Mouse (Mus musculus) midbrain, postnatal 0 days (tissue): ENCODE data around the gene Rcan2. TPM values are rescaled to one million over a fixed set of nuclear protein-coding genes. Genes with fewer than 3 reads are reported as not detected.

ENCODE experiments used
- ATAC-seq: fragments of 200-750 bp; cut with Nextera tagmentation; 2 replicates; pipeline ENCODE4 v1.8.0; 2017; ENCODE audit warnings: moderate number of reproducible peaks, mild to moderate bottlenecking, moderate TSS enrichment, moderate library complexity; ENCODE audit not compliant: low FRiP score
- DNase-seq: peaks from one replicate; pipeline ENCODE4 v3.0.0-alpha.2; 2015; ENCODE audit warnings: low spot score
- H3K27ac ChIP-seq: fragments of 300-500 bp; sonication (generic); 2 replicates; pipeline ENCODE4 v1.5.1; 2014; ENCODE audit warnings: low read depth, mild to moderate bottlenecking, low read length, mixed read lengths
- H3K27me3 ChIP-seq: fragments of 300-500 bp; sonication (generic); 2 replicates; pipeline ENCODE4 v1.6.1; 2014; ENCODE audit warnings: low read length, control low read depth, mixed read lengths; ENCODE audit not compliant: insufficient read depth
- H3K36me3 ChIP-seq: fragments of 300-500 bp; sonication (generic); 2 replicates; pipeline ENCODE4 v1.6.1; 2014; ENCODE audit warnings: low read length, control low read depth, mixed read lengths; ENCODE audit not compliant: insufficient read depth
- H3K4me1 ChIP-seq: fragments of 300-500 bp; sonication (generic); 2 replicates; pipeline ENCODE4 v1.6.1; 2014; ENCODE audit warnings: mild to moderate bottlenecking, control low read depth, antibody characterized with exemption, low read length, mixed read lengths; ENCODE audit not compliant: insufficient read depth
- H3K4me2 ChIP-seq: fragments of 300-500 bp; sonication (generic); 2 replicates; pipeline ENCODE4 v1.6.1; 2014; ENCODE audit warnings: low read depth, mild to moderate bottlenecking, low read length, mixed read lengths; ENCODE audit not compliant: poor library complexity, severe bottlenecking
- H3K4me3 ChIP-seq: fragments of 300-500 bp; sonication (generic); 2 replicates; pipeline ENCODE4 v1.5.1; 2014; ENCODE audit warnings: low read depth, mild to moderate bottlenecking, low read length, moderate library complexity
- H3K9ac ChIP-seq: fragments of 300-500 bp; sonication (generic); replicated peaks from 2 replicates; pipeline ENCODE4 v1.6.1; 2014; ENCODE audit warnings: mild to moderate bottlenecking, low read length, moderate library complexity, mixed read lengths; ENCODE audit not compliant: poor library complexity, severe bottlenecking
- H3K9me3 ChIP-seq: fragments of 300-500 bp; sonication (generic); 2 replicates; pipeline ENCODE4 v1.6.1; 2016; ENCODE audit warnings: low read length, control low read depth
- CTCF ChIP-seq: IDR thresholded peaks from 2 replicates; pipeline ENCODE4 v1.5.1; 2016; ENCODE audit warnings: antibody characterized with exemption, mild to moderate bottlenecking
- WGBS: fragments of 180-500 bp; shearing (Covaris S2); extraction: QIAGEN DNeasy Blood & Tissue Kit; methylation state at CpG from one replicate; pipeline ENCODE4 v1.1.7; 2014; 5-methylcytosine and 5-hydroxymethylcytosine counted together
- polyA plus RNA-seq: library from polyadenylated mRNA; unstranded; fragments of >200 nt; fragmentation: Nextera tagmentation; extraction: Ambion mirVana; gene quantifications from 2 replicates; pipeline ENCODE4 v1.2.1, GENCODE M21; 2015
- total RNA-seq: library from RNA; depleted of rRNA; stranded (reverse); fragments of >200 nt; gene quantifications from 2 replicates; pipeline ENCODE4 v1.2.3, GENCODE M21; 2014

The Rcan2 gene
- total and polyA plus RNA-seq, 2 experiments from 2014 or later: 96.7 to 136 TPM

DNA sequence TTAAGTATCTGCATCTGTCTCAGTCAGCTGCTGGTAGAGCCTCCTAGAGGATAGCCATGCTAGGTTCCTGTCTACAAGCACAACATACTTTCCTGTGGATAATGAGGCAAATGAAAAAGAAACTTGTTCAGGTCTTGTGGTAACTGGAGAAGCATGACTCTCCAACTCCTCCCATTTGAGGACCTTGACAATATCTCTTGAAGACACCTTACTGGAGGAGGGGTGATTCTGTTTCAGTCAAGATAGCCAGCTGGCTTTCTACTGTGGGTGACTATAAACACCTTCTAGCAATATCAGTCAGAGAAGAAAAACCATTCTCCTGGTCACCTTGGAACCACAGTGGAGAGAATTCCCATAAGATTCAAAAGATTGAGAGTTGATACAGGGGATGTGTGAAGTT lies 257.0 kb downstream of the Rcan2 start:
- no peak for ATAC-seq
- no peak overlapping the region for H3K4me2 ChIP-seq
- H3K4me1 ChIP-seq: no peaks in the 10 kb centered on the region
- no peaks in the 10 kb centered on the region for H3K36me3 ChIP-seq
- no peak overlapping the region for H3K4me3 ChIP-seq
- TF ChIP-seq CTCF: no peak
- DNase-seq: no peak
- H3K9ac ChIP-seq: no peak overlapping the region
- no peak overlapping the region for H3K27ac ChIP-seq
- H3K27me3 ChIP-seq: no peaks in the 10 kb centered on the region
- H3K9me3 ChIP-seq: no peaks in the 10 kb centered on the region

DNA sequence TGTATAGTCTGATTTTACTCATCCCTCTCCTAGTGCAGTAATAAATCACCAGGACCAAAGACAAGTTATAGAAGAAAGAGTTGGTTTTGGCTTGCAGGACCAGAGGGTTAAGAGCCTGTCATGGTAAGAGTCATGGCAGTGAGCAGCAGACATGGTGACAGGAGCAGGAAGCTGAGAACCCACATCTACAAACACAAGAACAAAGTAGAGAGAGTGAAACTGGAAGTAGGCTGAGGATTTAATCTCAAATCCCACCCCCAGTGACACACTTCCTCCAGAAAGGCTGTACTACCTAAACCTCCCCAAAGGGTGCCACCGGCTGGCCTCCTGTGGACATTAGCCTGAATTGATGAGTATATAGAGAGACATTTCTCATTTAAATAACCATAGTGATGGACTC lies 259.6 kb downstream of the Rcan2 start:
- Histone ChIP-seq H3K27me3 (no peaks in the 10 kb centered on the region), H3K4me2 (no peak overlapping the region), H3K4me3 (no peak overlapping the region), H3K9me3 (no peaks in the 10 kb centered on the region), H3K36me3 (no peaks in the 10 kb centered on the region), H3K9ac (no peak overlapping the region), H3K27ac (no peak overlapping the region), H3K4me1 (no peaks in the 10 kb centered on the region)
- 100% methylated on average over 1 of the region's 1 CpGs for WGBS
- TF ChIP-seq CTCF: no peak
- DNase-seq (no peak), ATAC-seq (no peak)

DNA sequence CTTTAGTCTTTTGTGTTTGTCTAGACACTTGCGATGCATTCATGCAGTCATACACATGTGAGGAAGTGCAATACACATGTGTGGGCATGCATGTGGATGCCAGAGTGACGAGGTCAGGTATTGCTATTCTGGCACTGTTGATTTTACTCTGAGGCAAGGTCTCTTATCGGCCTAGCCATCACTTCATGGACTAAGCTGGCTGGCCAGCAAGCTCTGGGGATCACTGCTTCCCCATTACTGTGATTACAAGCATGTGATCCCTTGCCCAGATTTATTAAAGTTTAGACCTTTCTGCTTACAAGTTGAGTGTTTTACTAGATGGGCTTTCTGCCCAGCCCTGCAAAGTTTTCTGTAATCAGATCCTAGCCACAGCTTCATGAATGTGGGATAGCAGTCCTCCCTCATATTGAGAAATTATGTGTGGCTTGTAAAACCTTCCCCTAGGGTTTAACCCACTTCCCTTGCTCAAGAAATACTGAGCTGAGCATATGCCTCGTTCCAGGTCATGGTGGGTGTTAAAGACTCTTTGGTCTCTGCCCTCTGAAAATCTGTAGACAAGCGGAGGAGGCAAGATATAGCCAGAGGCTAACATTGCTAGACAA lies 260.2 kb downstream of the Rcan2 start:
- no peak for DNase-seq
- no peak overlapping the region for H3K4me2 ChIP-seq
- no peaks in the 10 kb centered on the region for H3K9me3 ChIP-seq
- no peak for ATAC-seq
- 80% methylated on average over 5 of the region's 5 CpGs for WGBS
- H3K4me1 ChIP-seq: no peaks in the 10 kb centered on the region
- no peak overlapping the region for H3K4me3 ChIP-seq
- no peaks in the 10 kb centered on the region for H3K36me3 ChIP-seq
- H3K9ac ChIP-seq: no peak overlapping the region
- no peak overlapping the region for H3K27ac ChIP-seq
- no peak for TF ChIP-seq CTCF
- no peaks in the 10 kb centered on the region for H3K27me3 ChIP-seq

DNA sequence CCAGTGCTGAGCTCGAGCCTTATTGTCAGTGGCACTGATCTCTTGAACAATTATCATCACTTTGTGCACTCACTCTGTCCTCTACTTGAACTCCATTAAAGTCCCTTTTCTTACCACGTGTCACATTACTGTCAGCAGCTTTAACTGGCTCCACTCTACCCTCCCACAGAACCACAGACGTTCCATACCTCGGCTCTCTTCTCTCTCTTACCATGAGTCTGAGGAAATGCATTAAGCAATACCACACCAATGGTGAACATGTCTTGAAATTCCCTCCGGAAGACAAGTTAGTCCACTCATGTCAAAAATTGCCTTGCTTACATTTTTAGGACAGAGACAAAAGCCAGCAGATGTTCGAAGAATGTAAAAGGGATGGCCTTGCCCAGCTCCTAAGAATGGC lies 267.7 kb downstream of the Rcan2 start:
- Histone ChIP-seq H3K27ac (no peak overlapping the region), H3K4me3 (no peak overlapping the region), H3K4me1 (no peaks in the 10 kb centered on the region), H3K9me3 (no peaks in the 10 kb centered on the region), H3K4me2 (no peak overlapping the region), H3K9ac (no peak overlapping the region), H3K27me3 (no peaks in the 10 kb centered on the region), H3K36me3 (no peaks in the 10 kb centered on the region)
- WGBS: 82% methylated on average over 6 of the region's 6 CpGs
- ATAC-seq: no peak
- no peak for TF ChIP-seq CTCF
- DNase-seq: no peak

DNA sequence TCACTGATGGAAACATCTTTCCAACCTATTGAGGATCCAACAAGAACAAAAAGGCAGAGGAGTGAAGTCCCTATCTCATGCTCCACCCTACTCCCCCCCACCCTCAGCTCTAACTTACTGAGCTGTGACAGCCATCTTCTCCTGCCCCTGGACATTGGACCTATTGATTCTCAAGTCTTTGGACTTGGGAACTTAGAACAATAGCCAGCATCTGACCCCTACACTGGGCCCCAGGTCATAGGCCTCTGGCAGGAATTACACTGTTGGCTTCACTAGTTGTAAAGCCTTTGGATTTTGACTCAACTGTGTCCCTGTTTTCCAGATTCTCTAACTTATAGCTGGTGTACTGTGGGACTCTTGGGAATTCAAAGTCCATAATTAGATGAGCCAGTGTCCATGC lies 270.5 kb downstream of the Rcan2 start:
- Histone ChIP-seq H3K27me3 (no peaks in the 10 kb centered on the region), H3K4me3 (no peak overlapping the region), H3K27ac (no peak overlapping the region), H3K9ac (no peak overlapping the region), H3K36me3 (no peaks in the 10 kb centered on the region), H3K4me2 (no peak overlapping the region), H3K9me3 (no peaks in the 10 kb centered on the region), H3K4me1 (no peaks in the 10 kb centered on the region)
- ATAC-seq (no peak), DNase-seq (no peak)
- TF ChIP-seq CTCF: no peak

DNA sequence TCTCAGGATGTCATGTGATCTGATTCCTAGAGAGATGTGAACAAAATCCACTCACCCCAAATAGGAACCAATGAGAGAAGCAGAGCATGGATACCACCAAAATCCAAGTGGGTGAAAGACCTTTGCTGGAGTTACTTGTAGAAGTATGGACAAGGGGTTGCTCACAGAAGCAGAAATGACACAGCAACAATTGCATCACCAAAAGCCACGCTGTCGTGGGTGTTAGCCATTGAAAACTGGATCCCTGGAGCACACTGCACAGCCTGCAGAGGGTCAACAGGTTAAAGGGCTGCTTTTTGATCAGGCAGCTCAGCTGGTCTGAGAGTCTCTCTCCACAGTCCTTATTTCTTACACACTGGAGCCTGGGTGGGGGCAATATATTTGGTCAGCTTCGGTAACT lies 274.4 kb downstream of the Rcan2 start:
- DNase-seq (no peak), ATAC-seq (no peak)
- Histone ChIP-seq H3K4me1 (peaks cover 6% of the 10 kb centered on the region; the same call in 1 of the 2 replicates), H3K27me3 (no peaks in the 10 kb centered on the region), H3K4me2 (no peak overlapping the region), H3K9me3 (no peaks in the 10 kb centered on the region), H3K36me3 (0 out of 2 replicates have a peak, but pooled peaks cover 1% of the 10 kb centered on the region), H3K4me3 (no peak overlapping the region), H3K27ac (no peak overlapping the region), H3K9ac (no peak overlapping the region)
- TF ChIP-seq CTCF: no peak
- WGBS: 82% methylated on average over 3 of the region's 3 CpGs
